Mouse (Mus musculus): Measurements from ENCODE around the gene Dapk1. TPM values are rescaled to one million over a fixed set of nuclear protein-coding genes. Genes with fewer than 3 reads are reported as not detected.

Gene Dapk1
- total and polyA plus RNA-seq, 2 experiments from 2014 or later, result 6.1 to 17.3 TPM

DNA sequence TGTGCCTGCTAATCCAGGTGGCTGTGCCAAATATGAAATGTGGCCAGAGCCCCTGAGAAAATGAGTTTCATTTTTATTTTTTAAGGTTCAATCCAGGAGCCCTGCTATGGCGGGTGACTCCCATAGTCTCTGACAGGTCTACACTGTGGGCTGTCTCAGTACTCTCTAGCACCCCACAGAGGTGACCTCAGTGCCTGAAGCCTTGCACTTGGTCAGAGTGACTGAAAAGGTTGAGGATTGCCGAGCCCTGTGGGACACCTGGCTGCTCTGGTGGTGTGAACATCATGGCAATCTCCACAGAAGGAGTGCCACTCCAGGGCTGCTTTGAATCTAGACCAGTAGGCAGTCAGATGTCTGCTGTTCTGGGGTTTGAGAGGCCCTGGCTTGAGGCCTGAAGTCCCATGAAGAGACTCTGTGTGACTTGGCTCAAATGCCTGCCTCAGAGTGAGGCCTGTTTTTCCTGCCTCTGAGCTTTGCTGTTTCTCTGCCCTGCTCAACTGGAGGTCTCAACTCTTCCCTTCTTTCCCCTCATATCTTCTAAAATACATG lies 52.3 kb downstream of the Dapk1 start:
- Histone ChIP-seq H3K4me3 (ENCODE audit: low read depth, low read length) (no peak overlapping the region), H3K9me3 (replicated peaks; ENCODE audit: control insufficient read depth, low read length) (no peaks in the 10 kb centered on the region), H3K27ac (ENCODE audit: low read depth) (peak overlapping the region; percentile 11), H3K4me2 (ENCODE audit: low read depth, low read length) (no peak overlapping the region), H3K36me3 (replicated peaks; ENCODE audit: control insufficient read depth, insufficient read depth, low read length) (no peaks in the 10 kb centered on the region), H3K9ac (replicated peaks; ENCODE audit: low read depth, low read length) (no peak overlapping the region), H3K4me1 (ENCODE audit: control insufficient read depth, insufficient read depth) (0 out of 2 replicates have a peak, but pooled peaks cover 9% of the 10 kb centered on the region), H3K27me3 (ENCODE audit: control insufficient read depth, insufficient read depth, low read length) (no peaks in the 10 kb centered on the region)
- WGBS, result 69% methylated on average over 2 of the region's 2 CpGs
- DNase-seq (ENCODE audit: low spot score) (no peak), ATAC-seq (ENCODE audit: insufficient read depth, low read depth) (peak; percentile 39)
- TF ChIP-seq CTCF (IDR thresholded peaks at IDR 0.05; ENCODE audit: low read depth), result no peak

- ATAC-seq (ENCODE audit: insufficient read depth, low read depth) (no peak), DNase-seq (ENCODE audit: low spot score) (no peak)
- Histone ChIP-seq H3K27me3 (ENCODE audit: control insufficient read depth, insufficient read depth, low read length) (no peaks in the 10 kb centered on the region), H3K4me3 (ENCODE audit: low read depth, low read length) (no peak overlapping the region), H3K9me3 (replicated peaks; ENCODE audit: control insufficient read depth, low read length) (no peaks in the 10 kb centered on the region), H3K4me2 (ENCODE audit: low read depth, low read length) (no peak overlapping the region), H3K4me1 (ENCODE audit: control insufficient read depth, insufficient read depth) (peaks cover 16% of the 10 kb centered on the region), H3K36me3 (replicated peaks; ENCODE audit: control insufficient read depth, insufficient read depth, low read length) (no peaks in the 10 kb centered on the region), H3K27ac (ENCODE audit: low read depth) (no peak overlapping the region), H3K9ac (replicated peaks; ENCODE audit: low read depth, low read length) (no peak overlapping the region)
- 76% methylated on average over 3 of the region's 3 CpGs for WGBS
- TF ChIP-seq EP300 (IDR thresholded peaks at IDR 0.05; ENCODE audit: low read depth), result no peak
- TF ChIP-seq CTCF (IDR thresholded peaks at IDR 0.05; ENCODE audit: low read depth), result no peak
Observed at GRCm38 (mm10) chr13:60655246-60655645, 53.5 kb downstream of the Dapk1 start.

- Histone ChIP-seq H3K9me3 (replicated peaks; ENCODE audit: control insufficient read depth, low read length) (no peaks in the 10 kb centered on the region), H3K4me1 (ENCODE audit: control insufficient read depth, insufficient read depth) (peaks cover 16% of the 10 kb centered on the region), H3K9ac (replicated peaks; ENCODE audit: low read depth, low read length) (no peak overlapping the region), H3K4me3 (ENCODE audit: low read depth, low read length) (no peak overlapping the region), H3K36me3 (replicated peaks; ENCODE audit: control insufficient read depth, insufficient read depth, low read length) (no peaks in the 10 kb centered on the region), H3K27ac (ENCODE audit: low read depth) (peak overlapping the region; percentile 60), H3K27me3 (ENCODE audit: control insufficient read depth, insufficient read depth, low read length) (no peaks in the 10 kb centered on the region), H3K4me2 (ENCODE audit: low read depth, low read length) (no peak overlapping the region)
- TF ChIP-seq EP300 (IDR thresholded peaks at IDR 0.05; ENCODE audit: low read depth) (no peak), CTCF (IDR thresholded peaks at IDR 0.05; ENCODE audit: low read depth) (no peak)
- DNase-seq (ENCODE audit: low spot score) (no peak), ATAC-seq (ENCODE audit: insufficient read depth, low read depth) (peak; percentile 38; the same call in 1 of the 2 replicates)
- WGBS, result 66% methylated on average over 1 of the region's 1 CpGs
Observed at GRCm38 (mm10) chr13:60659600-60659999, 57.9 kb downstream of the Dapk1 start.

GRCm38 (mm10) chr13:60660056-60660455 lies 58.3 kb downstream of the Dapk1 start:
- DNase-seq (ENCODE audit: low spot score), result no peak
- Histone ChIP-seq H3K4me3 (ENCODE audit: low read depth, low read length) (no peak overlapping the region), H3K9ac (replicated peaks; ENCODE audit: low read depth, low read length) (no peak overlapping the region), H3K27ac (ENCODE audit: low read depth) (peak overlapping the region; percentile 60), H3K27me3 (ENCODE audit: control insufficient read depth, insufficient read depth, low read length) (no peaks in the 10 kb centered on the region), H3K4me1 (ENCODE audit: control insufficient read depth, insufficient read depth) (peaks cover 12% of the 10 kb centered on the region), H3K9me3 (replicated peaks; ENCODE audit: control insufficient read depth, low read length) (no peaks in the 10 kb centered on the region), H3K36me3 (replicated peaks; ENCODE audit: control insufficient read depth, insufficient read depth, low read length) (no peaks in the 10 kb centered on the region), H3K4me2 (ENCODE audit: low read depth, low read length) (no peak overlapping the region)
- WGBS, result 28% methylated on average over 2 of the region's 2 CpGs
- no peak for ATAC-seq (ENCODE audit: insufficient read depth, low read depth)
- TF ChIP-seq EP300 (IDR thresholded peaks at IDR 0.05; ENCODE audit: low read depth) (no peak), CTCF (IDR thresholded peaks at IDR 0.05; ENCODE audit: low read depth) (no peak)

DNA sequence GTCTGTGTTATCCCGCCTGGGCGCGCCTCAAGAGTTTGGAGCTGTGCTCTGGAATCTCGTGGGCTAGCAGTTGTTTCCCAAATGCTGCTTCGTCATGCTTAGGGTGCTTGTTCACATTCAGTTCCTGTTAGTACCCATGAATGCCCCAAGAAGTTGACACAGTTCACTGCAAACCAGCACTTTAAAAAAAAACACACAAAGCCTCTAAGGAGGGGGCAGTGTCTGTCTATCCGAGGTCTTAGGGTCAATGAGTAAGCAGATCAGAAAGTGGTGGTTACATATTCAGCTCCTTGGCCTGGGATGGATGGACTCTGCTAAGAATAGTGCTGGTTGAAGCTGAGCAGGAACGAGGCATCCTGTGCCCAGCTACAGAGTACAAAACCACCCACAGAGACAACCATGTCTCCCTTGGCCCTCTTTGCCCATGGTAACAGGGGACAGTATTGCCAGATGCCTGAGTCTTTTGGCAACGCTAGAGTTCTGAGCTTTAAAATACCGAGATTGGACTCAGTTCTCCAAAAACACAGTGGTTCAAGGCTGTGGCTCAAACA lies 59.0 kb downstream of the Dapk1 start:
- no peak overlapping the region for H3K4me2 ChIP-seq (ENCODE audit: low read depth, low read length)
- ATAC-seq (ENCODE audit: insufficient read depth, low read depth), result no peak
- H3K27me3 ChIP-seq (ENCODE audit: control insufficient read depth, insufficient read depth, low read length), result no peaks in the 10 kb centered on the region
- no peak for DNase-seq (ENCODE audit: low spot score)
- no peaks in the 10 kb centered on the region for H3K36me3 ChIP-seq (replicated peaks; ENCODE audit: control insufficient read depth, insufficient read depth, low read length)
- H3K4me1 ChIP-seq (ENCODE audit: control insufficient read depth, insufficient read depth), result peaks cover 12% of the 10 kb centered on the region
- WGBS, result 67% methylated on average over 9 of the region's 9 CpGs
- H3K9me3 ChIP-seq (replicated peaks; ENCODE audit: control insufficient read depth, low read length), result no peaks in the 10 kb centered on the region
- no peak overlapping the region for H3K4me3 ChIP-seq (ENCODE audit: low read depth, low read length)
- no peak overlapping the region for H3K9ac ChIP-seq (replicated peaks; ENCODE audit: low read depth, low read length)
- no peak for TF ChIP-seq CTCF (IDR thresholded peaks at IDR 0.05; ENCODE audit: low read depth)
- H3K27ac ChIP-seq (ENCODE audit: low read depth), result no peak overlapping the region

Data from heart, postnatal 0 days (tissue).